ENCODE assay signal across 14 mouse cellular contexts in the genomic region with DNA sequence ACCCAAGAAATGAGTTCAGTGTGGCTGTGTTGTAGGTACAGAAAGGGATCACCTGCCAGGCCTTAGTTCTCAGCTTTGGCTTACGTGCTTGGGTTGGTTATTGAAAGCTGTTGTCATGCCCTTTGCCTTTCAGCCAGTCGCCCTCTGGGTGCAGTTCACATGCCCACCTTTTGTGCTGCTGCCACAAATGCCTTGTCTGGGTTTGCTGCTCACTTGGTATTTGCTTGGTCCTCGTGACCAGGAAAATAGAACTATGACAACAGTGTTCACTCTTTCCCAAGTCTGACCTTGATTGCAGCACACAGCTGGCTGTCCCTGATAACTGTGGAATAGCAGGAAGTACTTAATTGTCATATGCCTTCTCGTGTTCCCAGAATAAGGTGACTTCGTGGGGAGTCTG. TPM values are rescaled to one million over a fixed set of nuclear protein-coding genes. Genes with fewer than 3 reads are reported as not detected.
DNase-seq lines count a peak whose midpoint lies in the region; ATAC-seq and TF ChIP-seq lines count a peak whose summit lies in the region.
"Had no signal": no experiment of that assay in that cellular context is flagged by ENCODE, and none has a peak within 500 bp of the region (broad histone marks: within the 10 kb centered on the region; RNA-seq: fewer than 3 reads in every experiment).

No protein-coding gene starts in this region.

- no peak overlapping the region for H3K4me2 ChIP-seq in stomach, embryonic 16.5 days (ENCODE audit: low read depth, low read length)
- H3K4me2 ChIP-seq: hindbrain, embryonic 15.5 days; limb, embryonic 12.5 days; stomach, embryonic 15.5 days had no signal

- peak in 1 of 2 experiments; percentile 50 for DNase-seq in heart, adult 2 months
- DNase-seq in heart, postnatal 14 days = no peak
- peak; percentile 38 for DNase-seq in lung, postnatal 25 days (ENCODE audit: low spot score)
- no peak for DNase-seq in lung, postnatal 14 days
- peak; percentile 30 for DNase-seq in heart, postnatal 4 days
- DNase-seq in adipocyte (ENCODE audit: low spot score) = no peak
- no peak for DNase-seq in gastrocnemius, adult 8-10 months (ENCODE audit: low spot score in 2 of 2)
- DNase-seq: cerebellum, adult 18-20 months; layer of hippocampus, adult 9-11 months had no signal

- H3K36me3 ChIP-seq in heart, adult 2 months (ENCODE audit: control insufficient read depth, insufficient read depth, low read length) = peaks cover 48% of the 10 kb centered on the region
- H3K36me3 ChIP-seq in stomach, embryonic 16.5 days (ENCODE audit: control insufficient read depth, insufficient read depth, low read length) = peaks cover 45% of the 10 kb centered on the region

- TF ChIP-seq CTCF in heart, adult 2 months (IDR thresholded peaks at IDR 0.05) = 0 out of 2 replicates have a peak, but pooled peaks have one; percentile 15

- H3K27me3 ChIP-seq in heart, adult 2 months (ENCODE audit: control insufficient read depth, insufficient read depth, low read length) = no peaks in the 10 kb centered on the region
- no peaks in the 10 kb centered on the region for H3K27me3 ChIP-seq in stomach, embryonic 16.5 days (ENCODE audit: control insufficient read depth, insufficient read depth, low read length)
- H3K27me3 ChIP-seq: hindbrain, embryonic 15.5 days; limb, embryonic 12.5 days; stomach, embryonic 15.5 days had no signal

- ATAC-seq in stomach, embryonic 16.5 days (ENCODE audit: insufficient read depth, low FRiP score) = 0 out of 2 replicates have a peak, but pooled peaks have one; percentile 46

- TF ChIP-seq EP300 in heart, adult 2 months (IDR thresholded peaks at IDR 0.05; ENCODE audit: insufficient read depth, low read depth, low read length) = peak; percentile 81; the same call in 1 of the 2 replicates

- no peak overlapping the region for H3K4me3 ChIP-seq in heart, adult 2 months
- H3K4me3 ChIP-seq in stomach, embryonic 16.5 days (replicated peaks; ENCODE audit: low read length) = no peak overlapping the region
- H3K4me3 ChIP-seq: hindbrain, embryonic 15.5 days; limb, embryonic 12.5 days; stomach, embryonic 15.5 days had no signal

- peak overlapping the region; percentile 11; the same call in 1 of the 2 replicates for H3K9ac ChIP-seq in heart, adult 2 months (ENCODE audit: low read depth, low read length)
- no peak overlapping the region for H3K9ac ChIP-seq in stomach, embryonic 16.5 days (ENCODE audit: low read length)
- H3K9ac ChIP-seq: hindbrain, embryonic 15.5 days; limb, embryonic 12.5 days; stomach, embryonic 15.5 days had no signal

- intact Hi-C loops in heart, adult 2 months (cut with DNase I) = no loop called here
- intact Hi-C loops in heart, postnatal 14 days (cut with DNase I) = no loop called here

- H3K9me3 ChIP-seq in stomach, embryonic 16.5 days (replicated peaks; ENCODE audit: control insufficient read depth, low read length) = no peaks in the 10 kb centered on the region
- H3K9me3 ChIP-seq: hindbrain, embryonic 15.5 days; limb, embryonic 12.5 days; stomach, embryonic 15.5 days had no signal

- peak overlapping the region; percentile 60 for H3K27ac ChIP-seq in heart, adult 2 months
- no peak overlapping the region for H3K27ac ChIP-seq in stomach, embryonic 16.5 days (ENCODE audit: low read length)
- H3K27ac ChIP-seq: hindbrain, embryonic 15.5 days; limb, embryonic 12.5 days; macrophage; stomach, embryonic 15.5 days had no signal

- TF ChIP-seq POLR2A in heart, adult 2 months (IDR thresholded peaks at IDR 0.05; ENCODE audit: insufficient read depth, low read depth, low read length) = no peak

- H3K79me2 ChIP-seq in heart, adult 2 months (replicated peaks; ENCODE audit: control insufficient read depth, insufficient read depth, low read length) = no peaks in the 10 kb centered on the region

- H3K4me1 ChIP-seq in heart, adult 2 months (ENCODE audit: control insufficient read depth, insufficient read depth, low read length) = peaks cover 7% of the 10 kb centered on the region
- no peaks in the 10 kb centered on the region for H3K4me1 ChIP-seq in stomach, embryonic 16.5 days (ENCODE audit: control insufficient read depth, insufficient read depth, low read length)
- H3K4me1 ChIP-seq: hindbrain, embryonic 15.5 days; stomach, embryonic 15.5 days had no signal

- 40% methylated on average over 5 of the region's 5 CpGs for WGBS in heart, adult 2 months
- WGBS in stomach, embryonic 16.5 days = 84% methylated on average over 5 of the region's 5 CpGs

RNA-seq across cellular contexts. Expression of gene Osbp, which starts 11.6 kb away (rescaled TPM):
- total RNA-seq in heart, adult 2 months (2021) = 10 to 100 TPM; 81.7 to 95.1 TPM
- 33.8 and 57.2 TPM in 2 replicates for polyA plus RNA-seq in heart, adult 2 months (2012; rRNA removed)
- 10 to 100 TPM; 81.3 to 85.1 TPM for total RNA-seq in heart, postnatal 14 days (2021)
- total RNA-seq in heart, postnatal 4 days (2021) = 10 to 100 TPM; 69.5 to 71.2 TPM
- 4.1 and 4.6 TPM in 2 replicates for polyA plus RNA-seq in stomach, embryonic 16.5 days (2015; fragmentation: Nextera tagmentation; extraction: Ambion mirVana)
- 10 to 100 TPM; 56.3 to 63.9 (median 59.4) TPM for total RNA-seq in gastrocnemius, adult 8-10 months (2022)

Comparison
In these comparisons a context has a peak if more than half of its experiments do, and no peak if none do; other contexts are left out.
1. DNase-seq: peak in lung, postnatal 25 days (single experiment) and heart, postnatal 4 days (single experiment); none in heart, postnatal 14 days (0 of 2), lung, postnatal 14 days (single experiment), adipocyte (single experiment) and gastrocnemius, adult 8-10 months (0 of 2).